Mouse (Mus musculus): Measurements from ENCODE around the gene Rasl12.

GRCm38 (mm10) chr9:65424393-65424792, 26.1 kb downstream of the Rasl12 start:
- no peak for TF ChIP-seq CTCF (IDR thresholded peaks at IDR 0.05; ENCODE audit: low read depth)
- no peak for TF ChIP-seq EP300 (IDR thresholded peaks at IDR 0.05; ENCODE audit: low read depth)
